Mouse (Mus musculus) kidney, adult 2 months (tissue): ENCODE data around the gene Atp2c2.

Source experiments
- CTCF ChIP-seq: fragments of 200-500 bp; conservative IDR thresholded peaks from 2 replicates; pipeline ENCODE4 v1.5.1; 2011; ENCODE audit warnings: low read depth, mild to moderate bottlenecking, control low read depth, low read length, moderate library complexity, mixed read lengths; ENCODE audit not compliant: insufficient read depth, insufficient read length
- POLR2A ChIP-seq: fragments of 200-500 bp; IDR thresholded peaks from one replicate; pipeline ENCODE4 v1.6.1; 2011; ENCODE audit warnings: low read depth, low read length, control low read depth

GRCm38 (mm10) chr8:119663440-119663839 is 36.4 kb upstream of the Atp2c2 start:
- TF ChIP-seq CTCF (no peak), POLR2A (no peak)
